Mouse (Mus musculus) hindbrain, embryonic 13.5 days (tissue): Measurements from ENCODE around the gene Cdc42bpg. TPM values are rescaled to one million over a fixed set of nuclear protein-coding genes. Genes with fewer than 3 reads are reported as not detected.

Source experiments
- ATAC-seq: fragments of 200-750 bp; cut with Nextera tagmentation; 2 replicates; pipeline ENCODE4 v1.8.0; 2017; ENCODE audit warnings: moderate TSS enrichment; ENCODE audit not compliant: low FRiP score
- H3K27ac ChIP-seq: fragments of 300-500 bp; sonication (generic); 2 replicates; pipeline ENCODE4 v1.5.1; 2015; ENCODE audit warnings: inconsistent platforms, mild to moderate bottlenecking, moderate library complexity
- H3K27me3 ChIP-seq: fragments of 300-500 bp; sonication (generic); 2 replicates; pipeline ENCODE4 v1.6.1; 2015; ENCODE audit warnings: mild to moderate bottlenecking, inconsistent platforms
- H3K36me3 ChIP-seq: fragments of 300-500 bp; sonication (generic); 2 replicates; pipeline ENCODE4 v1.6.1; 2015; ENCODE audit warnings: mild to moderate bottlenecking, inconsistent platforms
- H3K4me1 ChIP-seq: fragments of 300-500 bp; sonication (generic); replicated peaks from 2 replicates; pipeline ENCODE4 v1.6.1; 2015; ENCODE audit warnings: inconsistent platforms
- H3K4me2 ChIP-seq: fragments of 300-500 bp; sonication (generic); 2 replicates; pipeline ENCODE4 v1.6.1; 2015; ENCODE audit warnings: inconsistent platforms, mild to moderate bottlenecking, moderate library complexity
- H3K4me3 ChIP-seq: fragments of 300-500 bp; sonication (generic); 2 replicates; pipeline ENCODE4 v1.5.1; 2015; ENCODE audit warnings: mild to moderate bottlenecking, inconsistent platforms
- H3K9ac ChIP-seq: fragments of 300-500 bp; sonication (generic); 2 replicates; pipeline ENCODE4 v1.6.1; 2015; ENCODE audit warnings: mild to moderate bottlenecking, inconsistent platforms
- H3K9me3 ChIP-seq: fragments of 300-500 bp; sonication (generic); 2 replicates; pipeline ENCODE4 v1.6.1; 2016; ENCODE audit warnings: inconsistent platforms
- WGBS: fragments of 180-500 bp; shearing (Covaris S2); methylation state at CpG from one replicate; pipeline ENCODE4 v1.1.7; 2015; 5-methylcytosine and 5-hydroxymethylcytosine counted together
- polyA plus RNA-seq: library from polyadenylated mRNA; unstranded; fragments of >200 nt; fragmentation: Nextera tagmentation; extraction: Ambion mirVana; gene quantifications from 2 replicates; pipeline ENCODE4 v1.2.1, GENCODE M21; 2015

The Cdc42bpg gene
- polyA plus RNA-seq, 1 experiment from 2014 or later, result 0.42 TPM

DNA sequence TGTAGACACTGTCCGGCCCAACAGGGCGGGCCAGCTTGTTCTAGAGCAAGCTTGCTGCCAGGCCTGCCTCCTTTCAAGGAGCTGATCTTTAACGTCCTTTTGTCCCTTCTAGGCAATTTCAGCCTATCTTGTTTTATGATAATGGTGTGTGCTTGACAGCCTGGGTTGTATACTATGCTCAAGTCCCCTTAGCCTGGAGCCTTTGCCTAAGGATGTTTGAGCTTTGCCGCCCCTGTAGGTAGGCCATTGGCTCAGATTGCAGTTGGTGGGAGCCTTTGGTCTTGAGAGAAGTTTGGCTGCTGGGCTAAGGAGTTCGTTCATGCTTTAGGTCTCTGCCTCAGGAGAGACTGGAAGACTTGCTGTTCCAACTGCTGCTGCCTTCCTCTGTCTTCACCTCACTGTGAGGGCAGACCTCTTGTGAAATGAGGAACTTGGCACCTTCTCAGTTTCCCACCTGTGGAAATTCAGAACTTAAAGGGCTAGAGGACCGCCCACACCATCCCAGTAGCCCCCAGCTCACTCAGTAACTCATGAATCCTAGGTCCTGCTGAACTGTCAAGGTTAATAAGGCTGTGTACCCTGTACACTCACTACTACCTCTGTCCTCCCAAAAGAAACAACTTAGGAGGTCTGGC lies 27.7 kb upstream of the Cdc42bpg start:
- ATAC-seq, result no peak
- Histone ChIP-seq H3K4me2 (peak overlapping the region; percentile 90), H3K4me3 (peak overlapping the region; percentile 79), H3K27ac (peak overlapping the region; percentile 15; the same call in 1 of the 2 replicates), H3K9ac (peak overlapping the region; percentile 91), H3K27me3 (no peaks in the 10 kb centered on the region), H3K4me1 (peaks cover 48% of the 10 kb centered on the region), H3K9me3 (no peaks in the 10 kb centered on the region), H3K36me3 (peaks cover 39% of the 10 kb centered on the region)
- WGBS, result 48% methylated on average over 6 of the region's 6 CpGs

DNA sequence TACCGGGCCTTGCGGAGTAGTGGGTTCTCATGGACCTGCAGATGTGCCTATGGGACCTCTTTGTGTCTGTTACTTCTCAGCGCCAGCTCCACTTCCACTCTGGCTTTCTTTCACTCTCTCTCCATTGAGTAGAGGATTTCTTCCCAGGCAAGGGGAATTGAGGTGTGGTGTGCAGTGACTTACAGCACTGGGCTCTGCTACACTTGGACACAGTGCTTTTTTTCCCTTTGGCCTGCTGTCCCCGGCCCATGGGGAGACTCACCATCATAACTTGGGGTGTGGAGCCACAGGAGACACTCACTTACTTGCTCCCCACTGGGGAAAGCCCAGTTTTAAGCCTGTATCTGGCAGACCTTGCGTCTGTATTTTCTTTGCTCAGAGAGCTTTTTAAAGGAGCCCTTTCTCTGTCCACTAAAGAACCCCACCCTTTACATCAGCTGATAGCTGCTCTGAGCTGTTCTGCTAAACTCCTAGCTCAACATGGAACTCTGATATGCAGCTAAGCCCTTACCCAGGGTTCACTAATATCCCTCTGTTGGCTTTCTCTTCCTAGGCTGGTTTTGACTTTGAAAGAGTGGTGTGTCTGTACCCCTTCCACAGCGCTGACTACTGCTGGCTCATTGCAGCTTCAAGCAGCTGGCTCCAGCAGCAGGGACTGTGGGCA lies 26.6 kb upstream of the Cdc42bpg start:
- Histone ChIP-seq H3K36me3 (peaks cover 50% of the 10 kb centered on the region), H3K27me3 (no peaks in the 10 kb centered on the region), H3K9ac (peak overlapping the region; percentile 91), H3K4me2 (peak overlapping the region; percentile 90), H3K27ac (no peak overlapping the region), H3K4me1 (peaks cover 48% of the 10 kb centered on the region), H3K9me3 (no peaks in the 10 kb centered on the region), H3K4me3 (peak overlapping the region; percentile 79)
- 77% methylated on average over 6 of the region's 6 CpGs for WGBS
- ATAC-seq, result no peak

DNA sequence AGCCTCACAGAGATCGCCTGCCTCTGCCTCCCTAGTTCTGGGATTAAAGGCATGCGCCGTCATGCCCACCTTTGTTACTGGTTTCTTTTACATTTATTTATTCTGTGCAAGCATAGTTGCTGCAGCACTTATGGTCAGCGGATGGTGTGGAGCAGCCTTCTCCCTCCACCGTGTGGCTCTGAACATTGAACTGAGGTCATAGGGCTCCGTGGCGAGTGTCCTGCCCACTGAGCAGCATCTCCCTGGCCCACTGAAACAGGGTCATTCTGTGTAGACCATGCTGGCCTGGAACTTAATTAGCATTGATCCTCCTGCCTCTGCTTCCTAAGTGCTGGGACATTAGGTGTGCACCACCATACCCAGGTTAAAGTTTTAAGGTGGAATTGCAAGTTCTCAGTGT lies 25.7 kb upstream of the Cdc42bpg start:
- peaks cover 44% of the 10 kb centered on the region for H3K4me1 ChIP-seq
- H3K9me3 ChIP-seq, result no peaks in the 10 kb centered on the region
- peaks cover 59% of the 10 kb centered on the region for H3K36me3 ChIP-seq
- peak overlapping the region; percentile 91 for H3K9ac ChIP-seq
- H3K4me3 ChIP-seq, result no peak overlapping the region
- ATAC-seq, result no peak
- 92% methylated on average over 7 of the region's 7 CpGs for WGBS
- H3K27me3 ChIP-seq, result no peaks in the 10 kb centered on the region
- H3K27ac ChIP-seq, result no peak overlapping the region
- H3K4me2 ChIP-seq, result peak overlapping the region; percentile 6; the same call in 1 of the 2 replicates

DNA sequence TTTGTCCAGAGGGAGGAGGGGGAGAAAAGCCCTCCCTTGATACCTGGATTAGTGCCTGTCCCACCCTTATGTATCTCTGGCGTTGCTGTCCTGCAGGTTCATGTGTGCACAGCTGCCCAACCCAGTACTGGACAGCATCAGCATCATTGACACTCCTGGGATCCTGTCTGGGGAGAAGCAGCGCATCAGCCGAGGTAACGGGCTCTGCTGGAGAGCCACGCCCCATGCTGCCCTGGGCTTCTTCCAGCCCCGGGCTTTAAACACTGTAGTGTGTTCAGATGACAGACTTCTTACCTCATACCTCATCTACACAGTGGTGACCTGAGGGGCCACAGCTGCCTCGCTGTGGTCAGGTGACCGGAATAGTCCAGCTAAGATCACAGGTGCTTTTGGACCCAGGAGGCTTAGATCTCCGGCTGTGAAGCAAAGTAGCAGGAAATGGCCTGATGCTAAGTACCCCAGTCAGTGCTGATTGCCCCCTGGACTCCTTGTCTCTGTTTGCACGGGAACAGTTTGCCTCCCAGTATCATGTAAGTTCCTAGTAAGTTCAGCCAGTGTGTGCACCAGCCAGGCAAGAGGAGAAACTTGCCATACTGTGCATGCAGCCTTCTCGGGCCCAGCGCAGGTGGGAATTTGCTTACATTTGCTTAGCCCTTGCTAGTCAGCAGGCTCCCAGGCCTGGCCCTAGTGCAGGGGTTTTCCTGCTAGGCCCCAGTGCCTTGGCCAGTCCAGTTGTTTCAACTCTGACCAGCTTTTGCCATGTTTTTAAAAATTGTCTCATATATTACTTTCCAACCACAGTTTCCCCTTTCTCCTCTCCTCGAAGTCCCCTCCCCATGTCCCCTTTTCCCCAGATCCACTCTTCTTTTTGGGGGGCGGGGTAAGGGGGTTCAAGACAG lies 24.9 kb upstream of the Cdc42bpg start:
- Histone ChIP-seq H3K9ac (peak overlapping the region; percentile 91; the same call in 1 of the 2 replicates), H3K4me2 (no peak overlapping the region), H3K27me3 (no peaks in the 10 kb centered on the region), H3K9me3 (no peaks in the 10 kb centered on the region), H3K27ac (no peak overlapping the region), H3K36me3 (peaks cover 67% of the 10 kb centered on the region), H3K4me3 (no peak overlapping the region), H3K4me1 (peaks cover 41% of the 10 kb centered on the region)
- ATAC-seq, result no peak
- 87% methylated on average over 14 of the region's 14 CpGs for WGBS

DNA sequence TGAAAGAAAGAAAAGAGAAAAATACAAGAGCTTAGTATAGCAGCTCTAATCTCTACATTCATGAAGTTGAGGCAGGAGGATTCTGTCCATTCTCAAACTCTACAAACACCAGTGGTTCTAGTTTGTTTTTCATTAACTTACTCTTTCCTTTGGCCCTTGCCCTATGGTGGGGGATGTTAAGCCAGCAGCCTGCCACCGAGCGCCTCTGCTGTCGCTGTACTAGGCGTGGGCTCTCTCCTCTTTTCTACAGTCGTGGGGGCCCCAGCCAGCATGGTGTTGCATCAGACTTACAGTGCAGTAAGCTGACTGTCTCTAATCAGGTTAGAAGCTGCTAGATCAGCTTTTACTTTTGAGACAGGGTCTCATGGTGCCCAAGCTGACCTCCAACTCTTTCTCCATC lies 23.3 kb upstream of the Cdc42bpg start:
- peaks cover 79% of the 10 kb centered on the region for H3K36me3 ChIP-seq
- no peaks in the 10 kb centered on the region for H3K27me3 ChIP-seq
- H3K4me2 ChIP-seq, result no peak overlapping the region
- ATAC-seq, result no peak
- 90% methylated on average over 5 of the region's 5 CpGs for WGBS
- H3K27ac ChIP-seq, result no peak overlapping the region
- H3K4me3 ChIP-seq, result no peak overlapping the region
- no peak overlapping the region for H3K9ac ChIP-seq
- no peaks in the 10 kb centered on the region for H3K9me3 ChIP-seq
- H3K4me1 ChIP-seq, result peaks cover 50% of the 10 kb centered on the region

DNA sequence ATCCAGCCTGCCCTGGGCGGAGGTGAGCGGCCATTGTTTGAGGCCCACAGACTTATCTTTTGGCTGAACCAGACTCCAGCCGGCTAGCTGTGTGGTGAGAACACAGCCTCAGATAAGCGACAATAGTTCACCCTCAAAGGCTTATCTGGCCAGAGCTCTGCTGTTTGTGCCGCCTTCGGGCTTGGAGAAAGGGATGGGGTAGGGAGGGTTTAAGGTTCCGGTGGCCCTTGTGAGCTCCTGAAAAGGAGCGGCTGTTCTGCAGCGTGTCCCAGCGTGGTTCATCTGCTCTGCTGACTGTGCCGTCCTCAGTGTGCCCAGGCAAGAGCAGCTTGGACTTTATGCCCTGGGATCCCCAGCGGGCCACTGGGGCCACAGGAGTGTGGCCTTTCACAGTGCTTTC lies 21.8 kb upstream of the Cdc42bpg start:
- no peaks in the 10 kb centered on the region for H3K9me3 ChIP-seq
- peaks cover 87% of the 10 kb centered on the region for H3K36me3 ChIP-seq

DNA sequence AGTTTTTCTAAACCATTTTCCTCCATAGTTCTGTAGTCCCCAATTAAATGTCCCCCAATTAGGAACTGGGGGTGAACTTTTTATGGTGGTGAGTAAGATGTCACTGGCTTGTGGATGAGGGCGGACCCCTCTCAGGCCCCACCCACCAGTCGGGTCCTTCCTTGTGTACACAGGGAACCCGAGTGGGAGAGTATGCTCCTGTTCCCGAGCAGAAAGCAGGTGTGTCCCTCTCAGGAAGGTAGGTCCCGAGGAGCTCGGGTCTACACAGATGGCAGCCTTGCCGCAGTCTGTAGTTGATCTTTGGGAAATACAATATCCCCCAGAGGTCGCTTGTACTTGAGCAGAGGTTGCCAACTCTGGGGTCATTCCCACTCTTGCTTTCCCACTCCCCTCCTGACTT lies 21.0 kb upstream of the Cdc42bpg start:
- no peak overlapping the region for H3K27ac ChIP-seq

More for the DNA sequence above, 21.8 kb upstream of the Cdc42bpg start:
- Histone ChIP-seq H3K27me3 (no peaks in the 10 kb centered on the region), H3K4me2 (no peak overlapping the region), H3K4me3 (no peak overlapping the region), H3K27ac (no peak overlapping the region), H3K4me1 (peaks cover 38% of the 10 kb centered on the region), H3K9ac (no peak overlapping the region)
- ATAC-seq, result no peak
- WGBS, result 90% methylated on average over 12 of the region's 12 CpGs

DNA sequence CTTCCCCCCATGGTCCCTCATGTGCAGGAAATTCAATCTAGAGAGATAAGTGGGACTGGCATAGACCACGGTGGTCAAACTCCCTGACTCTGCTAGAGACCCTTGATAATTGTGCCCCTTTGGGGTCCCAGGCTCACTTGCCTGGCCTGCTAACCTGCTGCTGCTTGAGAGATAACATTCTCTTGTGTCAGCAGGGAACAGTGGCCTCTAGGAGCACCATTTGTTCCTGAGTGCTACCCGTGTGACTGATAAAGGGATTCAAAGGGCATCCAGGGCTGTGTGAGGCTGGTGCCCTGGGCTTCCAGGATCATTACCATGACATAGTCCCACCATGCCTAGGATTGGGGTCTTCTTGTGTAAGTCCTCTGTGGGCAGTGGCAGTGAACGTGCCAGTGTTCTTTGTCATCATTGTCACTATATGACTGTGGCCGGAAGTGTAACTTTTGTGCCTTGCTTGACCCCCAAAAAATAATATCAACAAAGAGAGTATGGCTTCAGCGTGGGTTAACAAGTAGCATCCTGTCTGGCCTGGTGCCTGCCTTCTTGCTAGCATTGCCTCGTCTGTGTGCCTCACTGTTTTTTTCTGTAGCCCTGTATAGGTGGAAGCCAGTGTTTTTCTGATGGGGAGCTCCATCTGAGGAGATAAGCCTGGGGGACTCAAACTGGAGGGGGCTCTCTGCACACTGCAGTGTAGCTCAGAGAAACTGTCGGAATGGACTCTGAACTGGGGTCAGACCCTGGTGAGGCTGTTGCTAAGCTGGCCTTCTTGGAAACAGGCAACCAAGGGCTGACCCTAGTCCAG lies 20.4 kb upstream of the Cdc42bpg start:
- H3K27me3 ChIP-seq, result no peaks in the 10 kb centered on the region
- WGBS, result 83% methylated on average over 7 of the region's 7 CpGs
- H3K4me1 ChIP-seq, result peaks cover 25% of the 10 kb centered on the region
- no peak overlapping the region for H3K27ac ChIP-seq
- H3K9ac ChIP-seq, result 0 out of 2 replicates have a peak overlapping the region, but pooled peaks have one; percentile 15
- no peaks in the 10 kb centered on the region for H3K9me3 ChIP-seq
- H3K4me2 ChIP-seq, result no peak overlapping the region
- ATAC-seq, result no peak
- peaks cover 84% of the 10 kb centered on the region for H3K36me3 ChIP-seq
- no peak overlapping the region for H3K4me3 ChIP-seq

More for the DNA sequence above, 21.0 kb upstream of the Cdc42bpg start:
- WGBS, result 83% methylated on average over 8 of the region's 8 CpGs
- Histone ChIP-seq H3K4me2 (no peak overlapping the region), H3K9me3 (no peaks in the 10 kb centered on the region), H3K4me1 (peaks cover 31% of the 10 kb centered on the region), H3K9ac (no peak overlapping the region), H3K27me3 (no peaks in the 10 kb centered on the region), H3K4me3 (no peak overlapping the region), H3K36me3 (peaks cover 89% of the 10 kb centered on the region)
- ATAC-seq, result no peak

DNA sequence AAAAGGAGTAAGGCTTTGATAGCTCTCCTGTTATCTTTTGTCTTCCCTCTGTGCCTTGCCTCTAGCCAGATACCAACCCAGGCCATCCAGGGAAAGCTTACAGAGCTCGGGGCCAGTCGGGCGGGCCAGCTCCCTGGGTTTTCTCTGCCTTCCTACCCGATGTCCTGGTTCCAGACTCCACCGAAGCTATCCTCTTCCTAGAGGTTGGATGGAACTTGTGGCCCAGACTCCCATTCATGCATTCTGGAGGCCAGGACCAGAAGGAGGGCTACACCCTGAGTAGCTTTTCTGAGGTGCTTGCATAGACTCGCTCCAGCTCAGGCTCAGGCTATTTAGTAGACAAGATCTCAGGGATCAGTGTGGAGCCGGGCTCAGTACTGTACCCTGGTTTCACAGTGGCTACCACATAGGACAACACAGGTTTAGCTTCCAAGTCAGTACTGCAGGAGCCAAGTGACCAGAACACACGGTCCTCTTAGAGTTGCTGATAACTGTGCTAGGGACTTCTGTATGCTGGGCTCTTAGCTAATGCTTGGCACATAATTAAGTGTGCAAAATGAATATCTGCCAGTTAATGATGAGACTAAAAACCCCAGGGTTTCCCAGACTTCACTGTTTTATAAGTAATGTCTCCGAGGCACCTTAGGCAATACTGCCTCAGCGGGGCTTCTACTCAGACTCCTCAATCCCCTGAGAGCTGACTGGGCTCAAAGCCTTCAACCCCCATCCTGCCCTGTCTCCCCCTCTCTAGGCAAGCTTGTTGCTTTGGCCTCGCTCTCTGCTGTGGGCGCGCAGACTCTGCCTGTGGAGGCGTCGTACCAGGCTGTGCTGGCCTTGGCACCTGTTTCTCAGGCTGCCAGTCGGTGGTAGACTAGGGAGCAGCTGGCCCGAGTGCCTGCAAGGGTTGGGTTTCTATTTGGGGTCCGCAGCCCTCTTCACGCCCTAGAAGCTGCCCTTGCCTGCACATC lies 19.5 kb upstream of the Cdc42bpg start:
- Histone ChIP-seq H3K4me3 (no peak overlapping the region), H3K9me3 (no peaks in the 10 kb centered on the region), H3K27ac (no peak overlapping the region), H3K9ac (peak overlapping the region; percentile 39; the same call in 1 of the 2 replicates), H3K4me1 (peaks cover 25% of the 10 kb centered on the region), H3K4me2 (no peak overlapping the region), H3K27me3 (no peaks in the 10 kb centered on the region), H3K36me3 (peaks cover 84% of the 10 kb centered on the region)
- WGBS, result 90% methylated on average over 19 of the region's 19 CpGs
- ATAC-seq, result no peak

DNA sequence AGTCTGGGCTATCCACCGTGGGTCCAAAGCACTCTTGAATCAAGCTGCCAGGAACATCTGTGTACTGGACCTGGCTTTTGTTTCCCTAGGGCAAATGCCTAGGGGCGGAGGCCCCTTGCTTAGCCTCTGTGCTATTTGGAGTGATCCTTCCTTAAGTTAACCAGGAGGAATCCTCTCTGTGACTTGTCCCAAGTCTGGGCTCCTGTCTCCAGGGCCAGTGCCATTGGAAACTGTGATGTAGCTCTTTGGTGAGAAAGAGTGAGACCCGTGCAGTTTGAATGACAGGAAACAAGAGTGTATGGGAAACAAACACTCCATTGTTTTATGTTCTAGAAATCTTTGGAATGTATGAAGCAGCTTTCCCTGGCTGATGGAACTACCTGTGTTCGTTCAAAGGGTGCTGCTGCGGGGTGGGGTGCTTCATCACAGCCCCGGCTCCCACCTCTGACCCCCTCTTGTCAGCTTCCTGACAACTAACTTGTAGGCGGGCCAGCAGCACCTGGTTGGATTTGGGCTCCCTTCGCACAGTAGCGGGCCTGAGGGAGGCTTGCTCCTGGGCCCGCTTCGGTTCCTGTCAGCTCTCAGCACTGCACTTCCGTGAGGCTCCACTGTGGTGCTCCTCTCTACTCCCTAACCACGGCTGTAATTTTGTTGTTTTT lies 17.9 kb upstream of the Cdc42bpg start:
- Histone ChIP-seq H3K9me3 (no peaks in the 10 kb centered on the region), H3K36me3 (peaks cover 81% of the 10 kb centered on the region), H3K4me1 (peaks cover 25% of the 10 kb centered on the region), H3K27me3 (no peaks in the 10 kb centered on the region), H3K4me2 (no peak overlapping the region), H3K4me3 (no peak overlapping the region), H3K27ac (peak overlapping the region; percentile 35; the same call in 1 of the 2 replicates), H3K9ac (no peak overlapping the region)
- ATAC-seq, result no peak
- 81% methylated on average over 13 of the region's 13 CpGs for WGBS
